Mouse (Mus musculus) embryo, embryonic 9.5 days (tissue): ENCODE results near the gene Fgfr2.

Experiments used
- DNase-seq: peaks from one replicate; pipeline ENCODE4 v3.0.0-alpha.2; 2017; ENCODE audit errors: extremely low spot score

Fgfr2 gene

DNA sequence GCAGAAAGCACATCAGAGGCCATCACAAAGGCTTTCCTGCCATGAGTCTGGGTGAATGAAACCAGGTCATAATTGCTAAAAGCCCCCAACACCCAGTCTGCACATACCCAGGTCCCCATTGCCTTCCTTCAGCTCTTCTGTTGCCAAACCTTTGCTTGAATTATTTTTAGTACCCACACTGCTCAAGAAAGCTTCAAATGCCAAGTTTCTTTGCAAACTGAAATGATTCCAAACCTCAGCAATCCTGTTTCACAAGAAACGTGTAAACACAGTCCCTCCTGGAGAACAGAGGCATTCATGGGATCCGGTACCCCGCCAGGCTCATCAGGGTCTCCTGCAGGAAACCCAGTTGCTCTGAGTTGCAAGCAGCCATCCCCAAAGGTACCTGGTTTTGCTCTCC, 1130.3 kb downstream of the Fgfr2 start:
- DNase-seq, result no peak

GRCm38 (mm10) chr7:131992226-131992625, 1130.9 kb downstream of the Fgfr2 start:
- no peak for DNase-seq

DNA sequence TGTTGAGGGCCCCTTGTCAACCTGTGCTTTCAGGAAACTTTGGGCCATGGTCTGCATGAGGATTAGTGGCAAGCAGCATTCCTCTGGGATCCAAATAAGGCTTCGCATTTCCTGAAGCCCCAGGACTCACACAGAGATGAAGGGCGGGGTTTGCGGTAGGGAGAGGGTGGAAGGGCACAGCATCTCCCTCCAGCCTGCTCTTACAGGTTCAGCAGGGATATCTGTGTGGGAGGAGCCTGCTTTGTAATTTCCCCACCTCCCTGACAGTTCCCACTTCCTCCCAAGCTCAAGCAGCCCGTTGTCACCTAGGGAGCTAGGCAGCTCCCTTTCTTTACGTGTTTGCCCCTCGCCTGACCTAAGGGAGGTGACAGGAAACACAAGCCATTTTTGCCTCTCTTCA, 1134.1 kb downstream of the Fgfr2 start:
- no peak for DNase-seq

GRCm38 (mm10) chr7:131978609-131979008, 1144.5 kb downstream of the Fgfr2 start:
- no peak for DNase-seq

GRCm38 (mm10) chr7:131975867-131976266, 1147.3 kb downstream of the Fgfr2 start:
- no peak for DNase-seq

DNA sequence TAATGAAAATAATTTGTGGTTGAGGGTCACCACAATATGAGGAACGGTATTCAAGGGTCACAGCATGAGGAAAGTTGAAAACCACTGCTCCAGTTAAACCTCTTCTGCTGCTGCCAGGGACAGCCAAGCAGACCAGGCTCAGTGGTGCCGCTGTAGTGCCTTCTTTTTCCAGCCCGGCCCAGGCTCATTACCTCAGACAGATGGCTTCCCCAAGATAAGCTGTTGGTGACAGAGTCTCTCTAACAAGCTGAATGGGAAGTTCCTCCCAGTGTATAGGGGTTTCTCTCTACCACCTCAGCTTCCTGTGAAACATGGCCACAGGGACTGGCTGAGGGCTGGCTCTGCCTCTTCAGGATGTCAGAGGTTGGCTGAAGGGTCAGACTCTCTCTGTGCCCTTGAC, 1152.9 kb downstream of the Fgfr2 start:
- DNase-seq, result no peak

DNA sequence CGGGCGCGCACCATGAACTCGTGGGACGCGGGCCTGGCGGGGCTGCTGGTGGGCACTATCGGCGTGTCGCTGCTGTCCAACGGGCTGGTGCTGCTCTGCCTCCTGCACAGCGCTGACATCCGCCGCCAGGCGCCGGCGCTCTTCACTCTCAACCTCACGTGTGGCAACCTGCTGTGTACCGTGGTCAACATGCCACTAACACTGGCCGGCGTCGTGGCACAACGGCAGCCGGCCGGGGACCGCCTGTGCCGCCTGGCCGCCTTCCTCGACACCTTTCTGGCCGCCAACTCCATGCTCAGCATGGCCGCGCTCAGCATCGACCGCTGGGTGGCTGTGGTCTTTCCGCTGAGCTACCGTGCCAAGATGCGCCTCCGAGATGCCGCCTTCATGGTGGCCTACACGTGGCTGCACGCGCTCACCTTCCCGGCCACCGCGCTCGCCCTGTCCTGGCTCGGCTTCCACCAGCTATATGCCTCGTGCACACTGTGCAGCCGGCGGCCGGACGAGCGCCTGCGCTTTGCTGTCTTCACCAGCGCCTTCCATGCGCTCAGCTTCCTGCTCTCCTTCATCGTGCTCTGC, 1156.1 kb downstream of the Fgfr2 start:
- peak; percentile 30 for DNase-seq

DNA sequence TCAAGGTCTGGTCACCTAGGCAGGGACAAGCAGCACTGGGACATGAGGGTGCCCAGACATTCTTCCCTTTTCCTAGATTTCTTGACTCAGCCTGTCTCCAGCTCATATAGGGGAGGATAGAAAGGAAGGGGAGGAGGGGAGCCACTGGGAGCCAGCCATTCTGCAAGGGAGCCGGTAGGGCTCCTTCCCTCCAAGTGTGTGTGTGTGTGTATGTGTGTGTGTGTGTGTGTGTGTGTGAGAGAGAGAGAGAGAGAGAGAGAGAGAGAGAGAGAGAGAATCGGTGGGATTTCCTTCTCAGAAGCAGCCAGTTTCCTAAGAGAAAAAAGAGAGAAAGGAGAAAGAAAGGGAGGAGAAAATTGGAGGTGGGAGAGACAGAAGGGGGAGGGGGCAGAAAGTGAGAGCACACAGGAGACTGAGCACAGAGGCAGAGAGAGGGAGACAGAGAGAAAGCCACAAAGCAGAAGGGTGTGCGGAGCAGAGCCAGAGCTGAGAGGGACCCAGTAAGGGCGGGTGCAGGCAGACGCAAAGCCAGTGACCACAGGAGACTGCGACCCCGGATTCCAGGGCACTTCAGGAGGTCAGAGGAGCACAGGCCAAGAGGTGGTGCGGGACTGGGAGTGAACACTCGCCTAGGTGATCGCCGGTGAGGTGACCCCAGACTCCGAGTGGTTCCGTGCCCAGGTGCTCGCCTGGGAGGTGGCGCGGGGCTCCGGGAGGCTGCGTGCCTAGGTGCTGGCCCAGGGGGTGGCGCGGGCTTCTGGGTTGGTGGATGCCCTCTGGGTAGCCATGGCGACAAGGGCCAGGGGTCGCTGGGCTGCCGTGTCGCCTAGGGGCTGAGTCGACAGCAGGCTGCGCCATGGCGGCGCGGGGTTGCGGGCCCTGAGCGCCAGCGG, 1156.9 kb downstream of the Fgfr2 start, which contains the start of gene Gpr26:
TSS of gene Gpr26 (plus strand) at position 438 of the 893 bp plus-strand sequence.
- DNase-seq, result peak; percentile 3

GRCm38 (mm10) chr7:131960551-131960950, 1162.6 kb downstream of the Fgfr2 start:
- peak; percentile 44 for DNase-seq

DNA sequence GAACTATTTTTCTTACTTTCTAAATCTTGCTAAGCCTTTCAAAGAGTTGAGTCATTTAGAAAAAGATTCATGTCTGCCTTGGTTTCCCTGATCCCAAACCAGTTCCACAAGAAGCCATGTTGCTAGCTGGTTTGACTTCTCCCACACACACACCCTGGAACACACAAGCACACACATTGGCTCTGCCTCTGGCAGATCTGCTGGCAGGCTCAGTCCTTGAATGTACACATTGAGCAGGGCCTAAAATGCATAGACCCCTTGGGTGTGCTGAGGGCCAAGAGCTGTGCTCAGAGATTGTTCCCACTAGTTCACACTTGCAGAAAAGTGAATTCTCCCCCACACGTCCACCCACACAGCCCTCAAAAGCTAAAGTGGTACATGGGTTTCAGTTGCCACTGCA, 1164.4 kb downstream of the Fgfr2 start:
- no peak for DNase-seq

GRCm38 (mm10) chr7:131953402-131953801, 1169.7 kb downstream of the Fgfr2 start:
- no peak for DNase-seq

GRCm38 (mm10) chr7:131951131-131951530, 1172.0 kb downstream of the Fgfr2 start:
- no peak for DNase-seq

- DNase-seq, result no peak
These were observed 1185.5 kb downstream of the Fgfr2 start for GRCm38 (mm10) chr7:131937611-131938010.

DNA sequence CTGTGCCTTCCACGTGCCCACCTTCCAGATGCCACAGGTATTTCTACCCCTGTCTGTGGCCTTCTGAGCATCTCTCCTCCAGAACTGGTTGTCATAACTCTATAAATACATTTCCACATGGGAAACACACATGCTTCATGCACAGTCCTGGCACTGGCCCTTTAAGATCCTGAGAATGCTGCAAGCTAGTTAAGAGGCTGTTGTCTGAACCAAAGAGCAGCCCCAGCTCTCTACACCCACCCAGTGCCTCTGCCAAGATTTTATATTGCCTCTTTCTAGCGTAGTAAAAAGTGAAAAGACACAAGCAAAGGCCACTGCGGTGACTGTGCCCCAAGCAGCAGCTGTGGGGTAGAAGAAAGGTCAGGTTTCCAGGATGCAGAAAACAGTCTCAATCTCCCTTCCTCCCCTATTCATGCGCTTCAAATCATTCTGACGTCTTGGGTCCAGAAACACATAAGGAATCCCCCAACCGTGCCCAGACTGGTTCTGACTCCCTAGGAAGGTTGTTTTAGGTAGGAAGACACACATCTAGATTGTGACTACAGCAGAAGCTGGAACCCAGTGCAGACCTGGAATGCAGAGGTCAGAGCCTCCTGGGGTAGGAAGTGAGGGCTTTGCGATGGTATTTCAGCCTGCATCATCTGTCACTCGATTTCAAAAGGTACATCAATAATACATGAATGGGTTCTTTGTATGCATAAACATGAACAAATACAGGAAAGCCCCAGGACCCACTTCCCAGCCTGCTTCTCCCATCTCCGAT, 1195.7 kb downstream of the Fgfr2 start:
- DNase-seq, result peak; percentile 3

- peak; percentile 19 for DNase-seq
These were observed 1205.8 kb downstream of the Fgfr2 start for GRCm38 (mm10) chr7:131917384-131917783.

- no peak for DNase-seq
These were observed 1213.5 kb downstream of the Fgfr2 start for GRCm38 (mm10) chr7:131909611-131910010.

GRCm38 (mm10) chr7:131906499-131907190, 1216.5 kb downstream of the Fgfr2 start:
- no peak for DNase-seq

DNA sequence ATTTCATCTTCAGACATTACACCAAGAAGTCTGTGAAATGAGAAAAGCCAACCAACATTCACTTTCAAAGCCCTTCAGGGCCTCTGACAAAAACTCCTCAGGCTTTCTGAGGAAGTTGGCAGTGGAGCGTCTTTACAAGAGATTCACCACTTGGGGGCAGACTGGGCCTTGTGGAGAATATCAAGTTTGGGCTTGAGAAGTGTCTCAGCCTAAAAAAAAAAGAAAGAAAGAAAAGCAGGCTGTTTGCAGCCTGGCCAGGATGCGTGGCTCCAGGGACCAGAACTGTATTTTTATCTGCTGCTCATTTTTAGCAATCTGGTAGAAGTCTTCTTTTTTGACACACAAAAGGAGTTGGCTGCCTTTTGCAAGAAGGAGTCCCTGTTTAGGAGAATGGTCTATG, 1223.8 kb downstream of the Fgfr2 start:
- DNase-seq, result peak; percentile 53

- peak; percentile 23 for DNase-seq
These were observed 1225.9 kb downstream of the Fgfr2 start for GRCm38 (mm10) chr7:131897282-131897681.

- no peak for DNase-seq
These were observed 1240.3 kb downstream of the Fgfr2 start for GRCm38 (mm10) chr7:131882824-131883223.

GRCm38 (mm10) chr7:131881876-131882615, 1241.1 kb downstream of the Fgfr2 start:
- peak; percentile 86 for DNase-seq
